Mouse (Mus musculus) left cerebral cortex, adult 2 months (tissue): ENCODE data around the gene Fuca2. TPM values are rescaled to one million over a fixed set of nuclear protein-coding genes. Genes with fewer than 3 reads are reported as not detected.
"Not testable (repeated sequence)": the region's sequence is repeated elsewhere in the genome, so short reads cannot be mapped to it uniquely, and the experiment has no call there.

Experiments
- DNase-seq, 2 experiments: peaks; one replicate each; pipeline ENCODE4 v3.0.0; 2021 to 2022; ENCODE audit warnings: low spot score in 2 of 2, mixed read lengths in 1 of 2; ENCODE audit errors: extremely low spot score in 1 of 2
- H3K27ac ChIP-seq: fragments of 200-600 bp; 2 replicates; pipeline ENCODE4 v1.8.1; 2022
- H3K4me3 ChIP-seq: fragments of 200-600 bp; 2 replicates; pipeline ENCODE4 v1.8.1; 2022
- CTCF ChIP-seq: fragments of 200-600 bp; IDR thresholded peaks from 2 replicates; pipeline ENCODE4 v1.8.1; 2022; ENCODE audit warnings: antibody characterized with exemption, mild to moderate bottlenecking, moderate library complexity
- intact Hi-C: fragments of 180-260 bp; cut with DNase I; formaldehyde crosslinking; loops from one replicate; pipeline ENCODE4 v1.15.1; 2025
- long read RNA-seq, 2 experiments: library from polyadenylated mRNA; stranded (forward); transcript quantifications; one replicate each; pipeline ENCODE4 v2.0.0; 2021; ENCODE audit warnings: borderline mapping rate in 2 of 2
- total RNA-seq, 2 experiments: library from RNA; stranded (reverse); gene quantifications; 2 replicates each; pipeline ENCODE4 v1.2.3; 2021

Fuca2 gene
- 10 to 100 TPM; 39.1 to 39.6 TPM for total RNA-seq
- long read RNA-seq, experiment 1, full-length matches to known transcripts: 31 of 35 reads
- long read RNA-seq, experiment 1, partial matches to known transcripts: 1 of 35 reads
- long read RNA-seq, experiment 1, other reads (novel, unspliced or antisense): 3 of 35 reads
- long read RNA-seq, experiment 2, full-length matches to known transcripts: 23 of 25 reads
- long read RNA-seq, experiment 2, partial matches to known transcripts: 2 of 25 reads
- long read RNA-seq, experiment 2, other reads (novel, unspliced or antisense): 0 of 25 reads

DNA sequence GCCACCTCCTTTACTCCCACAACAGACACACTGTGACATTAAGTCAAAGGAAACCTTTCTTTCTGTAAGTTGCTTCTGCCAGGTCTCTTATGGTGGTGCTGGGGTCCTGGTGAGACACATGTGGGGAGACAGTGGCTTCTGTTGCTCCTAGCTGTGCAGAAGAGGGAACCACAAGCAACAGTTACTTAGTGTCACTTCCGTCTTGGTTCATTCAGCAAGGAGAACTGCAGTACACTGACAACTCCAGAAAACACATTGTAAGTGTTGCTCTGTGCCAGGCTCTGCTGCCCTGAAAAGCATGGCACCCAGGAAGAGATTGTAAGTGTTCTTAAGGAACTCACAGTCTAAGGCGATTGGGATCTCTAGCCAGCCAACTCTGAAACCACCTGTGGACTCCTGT, at the start of gene Fuca2:
TSS of gene Fuca2 (plus strand) at position 210 of the 400 bp plus-strand sequence.
- TF ChIP-seq CTCF: no peak
- no peak within 1 kb of the TSS for H3K4me3 ChIP-seq
- intact Hi-C loops: no loop called here
- no peak for DNase-seq
- no peak within 1 kb of the TSS for H3K27ac ChIP-seq

DNA sequence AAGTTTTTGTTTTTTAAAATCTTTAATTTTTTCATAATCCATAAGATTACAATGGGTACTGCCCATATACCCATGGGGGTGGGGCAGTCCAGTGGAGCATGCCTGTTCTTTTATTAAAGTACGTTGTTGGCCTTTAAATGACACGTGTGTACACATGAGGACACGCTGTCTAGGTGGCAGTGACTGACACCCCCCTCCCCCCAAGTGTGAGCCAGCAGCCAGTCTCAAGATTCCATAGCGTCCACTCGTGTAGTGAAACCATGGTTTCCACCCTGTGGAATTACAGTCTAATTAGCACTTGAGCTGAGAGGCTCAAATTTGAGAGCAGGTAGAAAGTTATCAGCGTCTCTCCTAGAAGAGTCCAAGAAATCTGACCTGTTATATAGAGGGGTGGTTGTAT, 47.7 kb upstream of the Fuca2 start:
- Histone ChIP-seq H3K27ac (no peak overlapping the region), H3K4me3 (no peak overlapping the region)
- intact Hi-C loops: no loop called here
- no peak for DNase-seq
- TF ChIP-seq CTCF: no peak

DNA sequence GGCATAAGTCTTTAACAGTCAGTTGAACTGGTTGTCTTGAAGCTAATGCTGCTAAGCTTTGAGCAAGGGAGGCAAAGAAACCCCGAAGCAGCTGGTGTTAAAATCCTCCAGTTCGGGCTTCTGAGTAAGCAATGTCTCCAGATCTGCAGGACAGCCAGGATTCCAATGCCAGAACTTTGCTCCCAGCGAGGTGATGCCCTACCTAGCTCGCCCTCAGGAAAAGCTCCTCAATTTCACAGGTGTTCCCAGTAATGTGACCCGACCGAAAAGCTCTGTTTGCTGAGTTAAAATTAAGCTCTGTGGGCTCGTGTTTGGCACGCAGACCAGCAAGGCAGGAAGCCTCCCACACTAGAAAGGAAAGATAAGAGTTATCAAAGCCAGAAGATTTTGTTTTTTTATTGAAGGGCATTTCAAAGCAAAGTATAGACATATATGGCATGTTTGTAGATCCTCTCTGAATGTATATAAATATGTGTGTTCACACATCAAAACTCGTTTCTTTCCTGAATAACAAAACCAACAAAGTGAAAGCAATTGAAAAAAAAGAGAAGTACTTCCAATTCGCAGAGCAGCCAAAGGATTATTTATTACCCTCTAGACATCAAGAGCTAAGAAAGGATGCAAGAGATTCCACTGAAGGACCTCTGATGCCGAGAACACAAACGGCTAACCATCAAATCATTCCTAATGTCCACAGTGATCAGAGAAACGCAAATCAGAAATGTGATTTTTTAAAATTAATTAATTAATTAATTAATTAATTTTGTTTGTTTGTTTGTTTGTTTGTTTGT, 45.9 kb upstream of the Fuca2 start:
- TF ChIP-seq CTCF: no peak

DNA sequence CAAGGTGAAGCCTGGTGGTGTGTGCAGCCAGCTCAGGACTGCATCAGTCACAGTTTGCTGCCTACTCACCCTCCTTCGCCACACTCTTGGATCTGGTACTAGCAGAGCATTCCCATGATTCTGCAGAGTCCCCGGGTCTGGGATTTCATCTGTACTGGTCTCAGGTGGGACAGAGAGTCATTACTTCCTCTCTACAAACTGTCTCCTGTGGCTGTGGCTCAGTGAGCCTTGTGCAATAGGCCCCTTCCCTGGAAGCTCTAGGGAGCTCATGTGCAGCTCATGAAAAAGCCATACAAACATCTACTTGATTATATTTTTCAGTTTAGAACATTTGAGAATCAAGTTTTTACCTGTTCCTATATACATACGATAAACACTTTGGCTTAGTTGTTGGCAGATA, 35.0 kb upstream of the Fuca2 start:
- H3K27ac ChIP-seq, DNase-seq, intact Hi-C loops, H3K4me3 ChIP-seq: not testable (repeated sequence)

More for the DNA sequence above, 45.9 kb upstream of the Fuca2 start:
- Histone ChIP-seq H3K4me3 (no peak overlapping the region), H3K27ac (no peak overlapping the region)
- intact Hi-C loops: no loop called here
- DNase-seq: no peak

DNA sequence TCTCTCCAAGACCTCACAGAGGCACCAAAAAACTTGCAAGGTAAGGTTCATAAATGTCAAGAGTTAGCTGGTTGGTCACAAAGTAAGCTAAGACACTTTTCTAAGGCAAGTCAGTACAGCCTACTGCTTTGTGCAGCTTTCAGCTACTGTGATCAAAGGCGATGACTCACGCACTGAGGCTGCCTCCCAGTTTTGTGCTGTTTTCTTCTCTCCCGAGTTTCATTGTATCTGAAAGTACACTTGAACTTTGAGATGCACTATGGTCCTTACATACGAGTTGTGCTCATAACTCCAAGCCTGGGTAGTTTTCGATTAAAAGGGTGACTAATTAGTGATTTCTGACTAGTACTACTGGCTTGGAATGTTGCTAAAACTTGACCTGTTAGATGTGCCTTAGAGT, 32.4 kb upstream of the Fuca2 start:
- TF ChIP-seq CTCF: no peak
- no peak overlapping the region for H3K27ac ChIP-seq
- intact Hi-C loops: no loop called here
- no peak for DNase-seq
- no peak overlapping the region for H3K4me3 ChIP-seq

DNA sequence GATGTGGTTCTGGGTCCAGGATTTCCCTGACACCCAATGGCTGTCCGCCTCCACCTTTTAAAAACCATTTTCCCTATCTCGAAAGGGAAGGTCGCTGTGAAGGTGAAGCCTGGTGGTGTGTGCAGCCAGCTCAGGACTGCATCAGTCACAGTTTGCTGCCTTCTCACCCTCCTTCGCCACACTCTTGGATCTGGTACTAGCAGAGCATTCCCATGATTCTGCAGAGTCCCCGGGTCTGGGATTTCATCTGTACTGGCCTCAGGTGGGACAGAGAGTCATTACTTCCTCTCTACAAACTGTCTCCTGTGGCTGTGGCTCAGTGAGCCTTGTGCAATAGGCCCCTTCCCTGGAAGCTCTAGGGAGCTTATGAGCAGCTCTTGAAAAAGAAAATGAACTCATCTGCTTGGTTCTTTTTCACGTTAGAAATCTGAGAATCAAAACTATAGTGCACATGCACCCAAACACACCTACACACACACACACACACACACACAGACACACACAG, 31.3 kb upstream of the Fuca2 start:
- DNase-seq, H3K27ac ChIP-seq, intact Hi-C loops, H3K4me3 ChIP-seq: not testable (repeated sequence)

DNA sequence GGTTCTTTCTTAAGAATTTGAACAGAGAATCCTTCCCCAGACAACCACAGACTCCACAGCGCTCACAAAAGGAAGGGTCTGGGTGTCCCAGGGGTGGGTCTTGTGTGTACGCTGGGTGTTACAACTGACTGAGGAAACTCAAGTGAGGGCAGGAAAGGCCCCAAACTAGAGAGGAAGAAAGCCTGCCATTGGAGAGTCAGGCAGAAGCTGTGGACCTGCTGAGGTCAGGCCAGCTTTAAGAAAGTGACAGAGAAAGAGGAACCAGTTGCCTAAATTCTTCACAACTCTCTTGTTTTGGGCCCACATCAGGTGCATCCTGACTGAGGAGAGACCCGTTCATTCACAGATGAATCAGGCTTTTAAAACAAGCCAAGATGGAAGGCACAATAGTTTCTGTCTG, 29.1 kb upstream of the Fuca2 start:
- H3K4me3 ChIP-seq: no peak overlapping the region
- intact Hi-C loops: no loop called here
- DNase-seq: no peak
- no peak overlapping the region for H3K27ac ChIP-seq
- TF ChIP-seq CTCF: no peak

DNA sequence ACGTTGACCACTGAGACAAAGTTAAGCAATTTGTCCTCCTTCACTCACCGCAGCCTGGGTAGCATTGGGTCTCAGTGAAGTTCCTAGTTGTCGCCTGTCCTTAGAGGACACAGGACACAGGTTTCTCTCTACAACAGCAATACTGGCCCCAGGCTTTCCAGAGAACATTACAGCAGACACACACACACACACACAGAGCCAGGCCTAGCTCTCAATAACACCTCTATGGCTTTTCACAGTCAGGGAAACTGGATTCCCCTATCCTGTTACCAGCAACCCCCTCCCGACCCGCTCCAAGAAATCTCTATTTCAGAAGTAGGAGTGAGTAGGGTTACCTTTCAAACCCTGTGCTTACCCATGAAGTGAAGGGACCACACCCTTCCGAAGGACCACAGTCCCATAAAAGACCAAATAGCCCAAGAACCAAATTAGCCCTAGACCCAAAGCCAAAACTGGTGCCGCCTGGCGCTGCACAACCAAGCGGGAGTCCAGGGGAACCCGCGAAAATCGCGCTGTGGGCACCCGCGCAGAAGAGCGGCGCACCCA, 26.0 kb upstream of the Fuca2 start:
- DNase-seq: no peak
- Histone ChIP-seq H3K27ac (no peak overlapping the region), H3K4me3 (peak overlapping the region; percentile 66)
- no peak for TF ChIP-seq CTCF
- intact Hi-C loops: no loop called here

DNA sequence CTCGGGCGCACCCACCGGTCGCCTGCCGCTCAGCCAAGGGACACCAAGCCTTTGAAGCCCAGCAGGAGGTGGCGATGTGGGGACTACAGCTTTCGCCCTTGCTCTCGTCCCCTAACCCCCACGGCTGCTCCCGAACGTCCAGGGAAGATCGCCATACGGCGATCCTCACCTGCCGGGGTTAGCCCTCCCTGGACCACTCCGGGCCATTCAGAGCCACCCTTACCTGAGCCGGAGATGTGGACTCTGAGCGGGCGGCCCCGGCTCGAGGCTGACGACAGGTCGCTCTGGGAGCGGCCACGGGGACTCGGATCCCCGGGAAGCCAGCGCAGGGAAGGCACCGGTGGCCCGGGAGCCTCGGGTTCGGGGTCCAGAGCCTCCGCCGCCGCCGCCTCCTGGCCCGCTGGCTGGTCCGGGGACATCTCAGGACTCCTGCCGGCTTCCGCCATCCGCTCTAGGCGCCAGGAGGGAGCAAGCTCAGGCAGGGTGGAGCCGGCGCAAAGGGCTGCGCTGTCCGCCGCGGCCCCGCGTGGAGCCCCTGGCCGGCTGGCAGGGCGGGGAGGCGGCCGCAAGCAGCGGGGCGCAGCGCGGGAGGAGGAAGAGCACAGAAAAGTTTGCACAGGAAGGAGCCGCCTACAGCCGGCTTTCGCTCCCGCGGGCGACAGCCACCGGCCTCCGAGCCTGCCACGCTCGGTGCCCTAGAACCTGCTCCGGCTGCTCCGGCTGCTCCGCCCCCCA, 25.3 kb upstream of the Fuca2 start, which contains the start of gene Phactr2:
TSS of gene Phactr2 (minus strand) at position 580 of the 735 bp plus-strand sequence.
- intact Hi-C loops: no loop called here

DNA sequence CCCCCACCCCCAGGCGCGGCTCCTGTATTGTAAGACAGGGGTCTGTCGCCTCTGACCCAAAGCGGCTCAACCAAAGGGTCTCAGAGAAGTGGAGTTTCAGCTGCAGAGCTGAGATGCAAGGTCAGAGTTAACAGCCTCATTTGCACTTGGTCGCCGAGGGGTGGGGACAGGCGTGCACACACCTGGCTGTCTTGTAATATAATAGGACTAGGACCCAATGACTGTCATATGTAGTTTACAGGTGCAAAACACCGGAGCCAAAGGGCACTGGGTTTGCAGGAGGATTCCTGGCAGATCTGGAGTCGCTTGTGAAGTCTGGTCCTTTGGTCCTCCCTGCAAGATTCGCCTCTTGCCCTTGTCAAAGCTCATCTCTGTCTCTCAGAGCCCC, 24.8 kb upstream of the Fuca2 start:
- Histone ChIP-seq H3K4me3 (peak overlapping the region; percentile 66), H3K27ac (no peak overlapping the region)
- DNase-seq: no peak
- TF ChIP-seq CTCF: no peak
- intact Hi-C loops: no loop called here

More for the DNA sequence above, 25.3 kb upstream of the Fuca2 start, which contains the start of gene Phactr2:
- peak; percentile 12 to 29 for DNase-seq
- TF ChIP-seq CTCF: no peak
- Histone ChIP-seq H3K27ac (no peak within 1 kb of the TSS), H3K4me3 (peak within 1 kb of the TSS; percentile 66)

DNA sequence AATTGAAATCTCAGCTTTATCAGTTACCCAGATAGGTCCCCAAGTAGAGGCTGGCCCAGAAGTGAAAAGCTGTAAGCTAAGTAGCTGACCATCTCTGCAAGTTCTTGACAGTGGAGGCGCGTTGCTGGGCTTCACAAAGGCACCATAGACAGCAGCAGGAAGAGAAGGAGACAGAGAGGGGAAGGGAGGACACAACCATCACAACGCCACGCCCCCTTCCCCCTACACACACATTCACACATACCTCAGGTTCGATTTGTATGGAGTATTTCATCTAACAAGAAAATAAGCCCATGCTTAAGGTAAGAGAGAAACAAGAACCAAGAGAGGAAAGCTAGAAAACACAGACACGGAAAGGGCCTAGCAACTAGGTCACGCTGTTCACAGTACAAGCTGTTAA, 24.2 kb upstream of the Fuca2 start:
- DNase-seq: no peak
- TF ChIP-seq CTCF: no peak
- intact Hi-C loops: no loop called here
- H3K27ac ChIP-seq: no peak overlapping the region
- H3K4me3 ChIP-seq: no peak overlapping the region; the same call in 1 of the 2 replicates
